Mouse (Mus musculus) limb, embryonic 14.5 days (tissue): ENCODE data around the gene Olfr228. TPM values are rescaled to one million over a fixed set of nuclear protein-coding genes. Genes with fewer than 3 reads are reported as not detected.
"Not testable (repeated sequence)": the region's sequence is repeated elsewhere in the genome, so short reads cannot be mapped to it uniquely, and the experiment has no call there.

ENCODE experiments used
- ATAC-seq: fragments of 200-750 bp; cut with Nextera tagmentation; 2 replicates; pipeline ENCODE4 v1.8.0; 2017; ENCODE audit warnings: low read depth, moderate number of reproducible peaks, moderate TSS enrichment; ENCODE audit not compliant: low FRiP score
- DNase-seq: peaks from one replicate; pipeline ENCODE4 v3.0.0-alpha.2; 2015; ENCODE audit warnings: low spot score
- H3K27ac ChIP-seq: fragments of 300-500 bp; sonication (generic); replicated peaks from 2 replicates; pipeline ENCODE4 v1.5.1; 2014; ENCODE audit warnings: low read depth, mild to moderate bottlenecking, low read length, moderate library complexity, mixed read lengths
- H3K27me3 ChIP-seq: fragments of 300-500 bp; sonication (generic); 2 replicates; pipeline ENCODE4 v1.6.1; 2014; ENCODE audit warnings: low read length, mixed read lengths; ENCODE audit not compliant: control insufficient read depth, insufficient read depth
- H3K36me3 ChIP-seq: fragments of 300-500 bp; sonication (generic); 2 replicates; pipeline ENCODE4 v1.6.1; 2014; ENCODE audit warnings: mild to moderate bottlenecking, low read length, moderate library complexity, mixed read lengths; ENCODE audit not compliant: control insufficient read depth, insufficient read depth
- H3K4me1 ChIP-seq: fragments of 300-500 bp; sonication (generic); 2 replicates; pipeline ENCODE4 v1.6.1; 2014; ENCODE audit warnings: antibody characterized with exemption, low read length, mixed read lengths; ENCODE audit not compliant: control insufficient read depth, insufficient read depth
- H3K4me2 ChIP-seq: fragments of 300-500 bp; sonication (generic); replicated peaks from 2 replicates; pipeline ENCODE4 v1.6.1; 2014; ENCODE audit warnings: low read depth, mild to moderate bottlenecking, low read length, moderate library complexity; ENCODE audit not compliant: severe bottlenecking
- H3K4me3 ChIP-seq: fragments of 300-500 bp; sonication (generic); replicated peaks from 2 replicates; pipeline ENCODE4 v1.5.1; 2014; ENCODE audit warnings: low read length
- H3K9ac ChIP-seq: fragments of 300-500 bp; sonication (generic); 2 replicates; pipeline ENCODE4 v1.6.1; 2014; ENCODE audit warnings: mild to moderate bottlenecking, low read depth, low read length, moderate library complexity; ENCODE audit not compliant: severe bottlenecking
- H3K9me3 ChIP-seq: fragments of 300-500 bp; sonication (generic); 2 replicates; pipeline ENCODE4 v1.6.1; 2016; ENCODE audit warnings: low read length; ENCODE audit not compliant: control insufficient read depth
- POLR2A ChIP-seq: fragments of 200-500 bp; IDR thresholded peaks from 2 replicates; pipeline ENCODE4 v1.8.0; 2012; ENCODE audit warnings: inconsistent platforms, mild to moderate bottlenecking, moderate library complexity, borderline replicate concordance; ENCODE audit not compliant: insufficient read depth, insufficient read length; ENCODE audit errors: extremely low read depth
- whole genome bisulfite sequencing: fragments of 180-500 bp; shearing (Covaris S2); extraction: QIAGEN DNeasy Blood & Tissue Kit; methylation state at CpG from one replicate; pipeline ENCODE4 v1.1.7; 2014; 5-methylcytosine and 5-hydroxymethylcytosine counted together
- polyA plus RNA-seq, 2 experiments: library from polyadenylated mRNA; depleted of rRNA in 1 of 2; stranded (reverse) in 1 of 2; unstranded in 1 of 2; fragments of >200 nt; fragmentation: Nextera tagmentation in 1 of 2; extraction: Ambion mirVana in 1 of 2; gene quantifications; 2 replicates each; pipeline versions ENCODE4 v1.2.1 to v1.2.3; 2012 to 2014

Olfr228 gene
- not detected in 2 replicates for polyA plus RNA-seq (2012; rRNA removed)
- not detected in 2 replicates for polyA plus RNA-seq (2014; fragmentation: Nextera tagmentation; extraction: Ambion mirVana)

DNA sequence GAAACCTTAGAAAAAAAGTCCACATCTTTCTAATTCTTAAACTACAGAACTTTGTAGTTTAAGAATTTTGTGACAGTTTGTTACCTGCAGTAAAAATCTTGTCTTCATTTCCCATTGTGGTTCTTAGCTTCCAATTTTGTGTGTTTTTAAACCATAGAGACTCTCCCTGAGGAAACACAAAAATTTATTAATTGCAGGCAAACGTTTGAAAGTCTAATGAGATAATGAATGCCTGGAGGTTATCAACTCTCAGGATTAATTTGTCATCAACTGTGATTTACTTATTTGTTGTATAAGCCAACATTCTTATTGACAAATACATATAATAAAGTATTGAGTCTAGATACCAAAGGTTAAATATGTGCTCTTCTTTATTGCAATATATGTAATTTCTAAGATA lies at the start of gene Olfr228:
Gene Olfr228 (minus strand): TSS at position 101 of the 400 bp plus-strand sequence.
- Histone ChIP-seq H3K9ac (no peak within 1 kb of the TSS), H3K27me3 (no peaks in the 10 kb centered on the region), H3K4me3 (no peak within 1 kb of the TSS), H3K36me3 (no peaks in the 10 kb centered on the region), H3K4me2 (no peak within 1 kb of the TSS), H3K9me3 (no peaks in the 10 kb centered on the region), H3K27ac (no peak within 1 kb of the TSS), H3K4me1 (no peaks in the 10 kb centered on the region)
- no peak for TF ChIP-seq POLR2A
- WGBS: 27% methylated on average over 1 of the region's 1 CpGs
- DNase-seq (no peak), ATAC-seq (no peak)

DNA sequence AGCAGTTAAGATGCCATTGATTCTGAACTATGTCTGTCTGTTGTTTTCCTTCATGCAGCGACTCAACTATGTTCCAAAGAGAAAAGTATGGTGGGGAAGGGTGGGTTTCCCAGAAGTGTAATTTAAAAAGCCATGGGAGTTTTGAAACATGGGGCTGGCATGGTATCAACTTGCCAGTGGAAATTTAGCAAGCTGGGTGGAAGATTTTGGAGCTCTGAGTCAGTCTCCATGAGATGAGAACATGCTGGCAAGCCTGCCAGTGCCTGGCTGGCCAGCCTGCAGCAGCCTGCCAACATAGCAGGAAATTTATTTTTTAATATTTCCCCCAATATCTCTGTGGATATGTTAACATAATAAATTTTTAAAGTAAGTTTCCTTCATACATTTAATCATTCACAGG lies 43.8 kb upstream of the Olfr228 start:
- no peak overlapping the region for H3K4me2 ChIP-seq
- 71% methylated on average over 1 of the region's 1 CpGs for WGBS
- no peaks in the 10 kb centered on the region for H3K27me3 ChIP-seq
- TF ChIP-seq POLR2A: no peak
- no peaks in the 10 kb centered on the region for H3K4me1 ChIP-seq
- no peak overlapping the region for H3K9ac ChIP-seq
- no peak overlapping the region for H3K4me3 ChIP-seq
- no peaks in the 10 kb centered on the region for H3K9me3 ChIP-seq
- DNase-seq (no peak), ATAC-seq (no peak)
- no peak overlapping the region for H3K27ac ChIP-seq
- no peaks in the 10 kb centered on the region for H3K36me3 ChIP-seq

DNA sequence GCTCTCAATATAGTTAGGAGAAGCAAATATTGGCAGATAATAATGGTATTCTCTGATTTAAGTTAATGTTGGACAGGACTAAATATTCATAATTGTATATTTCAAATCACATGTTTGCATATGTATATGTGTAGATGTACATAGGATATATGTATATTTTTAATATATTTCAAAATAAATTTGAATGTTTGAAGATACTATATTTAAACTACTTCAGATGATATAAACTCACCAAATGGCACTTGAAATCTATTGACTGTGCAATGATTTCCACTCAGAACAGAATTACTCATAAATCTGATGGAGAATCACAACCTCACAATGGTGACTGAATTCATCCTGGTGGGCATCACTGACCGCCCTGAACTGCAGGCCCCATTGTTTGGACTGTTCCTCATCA lies 21.0 kb upstream of the Olfr228 start, which contains the start of gene Olfr1076:
Gene Olfr1076 (plus strand): TSS at position 301 of the 400 bp plus-strand sequence.
- Histone ChIP-seq H3K4me1 (no peaks in the 10 kb centered on the region), H3K27me3 (no peaks in the 10 kb centered on the region), H3K9ac (no peak within 1 kb of the TSS), H3K27ac (no peak within 1 kb of the TSS), H3K9me3 (no peaks in the 10 kb centered on the region), H3K4me2 (no peak within 1 kb of the TSS), H3K36me3 (no peaks in the 10 kb centered on the region), H3K4me3 (no peak within 1 kb of the TSS)
- no peak for DNase-seq
- WGBS: 88% methylated on average over 1 of the region's 1 CpGs
- no peak for ATAC-seq
- TF ChIP-seq POLR2A: no peak

DNA sequence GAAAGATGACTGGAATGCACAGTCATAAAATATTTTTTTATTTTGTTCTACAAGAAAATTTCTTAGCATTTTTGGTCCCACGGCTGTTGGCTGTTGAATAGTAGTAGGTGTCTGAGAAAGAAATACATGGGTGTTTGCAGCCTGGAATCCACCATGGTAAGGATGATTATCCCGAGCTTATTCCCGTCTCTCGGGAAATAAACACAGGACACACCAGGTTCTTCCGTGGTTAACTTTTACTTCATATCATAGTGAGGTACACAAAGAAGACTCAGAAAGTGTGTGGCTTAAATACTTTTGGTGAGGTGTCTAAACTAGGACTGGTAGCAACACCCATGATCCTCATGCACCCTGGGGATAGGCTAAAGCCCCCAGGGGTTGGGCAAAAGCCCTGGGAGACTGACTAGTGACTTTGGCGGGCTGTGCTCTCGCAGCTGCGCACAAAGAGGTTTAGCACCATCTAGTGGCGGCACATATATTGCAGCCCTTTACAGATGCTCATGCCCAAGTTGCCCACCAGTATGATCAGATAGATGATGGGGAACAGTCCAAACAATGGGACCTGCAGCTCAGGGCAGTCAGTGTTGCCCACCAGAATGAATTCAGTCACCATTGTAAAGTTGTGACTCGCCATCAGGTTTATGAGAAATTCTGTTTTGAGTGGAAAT lies 22.6 kb downstream of the Olfr228 start:
- ATAC-seq: no peak
- H3K4me2 ChIP-seq: no peak overlapping the region

DNA sequence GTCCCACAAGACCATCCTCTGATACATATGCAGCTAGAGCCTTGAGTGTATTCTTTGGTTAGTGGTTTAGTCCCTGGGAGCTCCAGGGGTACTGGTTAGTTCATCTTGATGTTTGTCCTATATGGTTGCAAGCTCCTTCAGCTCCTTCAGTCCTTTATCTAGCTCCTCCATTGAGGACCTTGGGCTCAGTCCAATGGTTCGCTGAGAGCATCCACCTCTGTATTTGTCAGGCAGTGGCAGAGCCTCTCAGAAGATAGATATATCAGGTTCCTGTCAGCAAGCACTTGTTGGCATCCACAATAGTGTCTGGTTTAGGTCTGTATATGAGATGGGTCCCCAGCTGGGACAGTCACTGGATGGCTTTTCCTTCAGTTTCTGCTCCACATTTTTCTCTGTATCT lies 26.8 kb downstream of the Olfr228 start:
- H3K36me3 ChIP-seq: no peaks in the 10 kb centered on the region
- ATAC-seq (no peak), DNase-seq (no peak)
- H3K27me3 ChIP-seq: no peaks in the 10 kb centered on the region
- TF ChIP-seq POLR2A: no peak
- no peaks in the 10 kb centered on the region for H3K9me3 ChIP-seq
- no peak overlapping the region for H3K4me3 ChIP-seq
- no peaks in the 10 kb centered on the region for H3K4me1 ChIP-seq
- no peak overlapping the region for H3K27ac ChIP-seq
- H3K9ac ChIP-seq: no peak overlapping the region
- 87% methylated on average over 1 of the region's 1 CpGs for WGBS
- no peak overlapping the region for H3K4me2 ChIP-seq

More for the DNA sequence above, 22.6 kb downstream of the Olfr228 start:
- Histone ChIP-seq H3K36me3 (no peaks in the 10 kb centered on the region), H3K9me3 (no peaks in the 10 kb centered on the region), H3K27ac (no peak overlapping the region), H3K4me1 (no peaks in the 10 kb centered on the region), H3K27me3 (no peaks in the 10 kb centered on the region), H3K4me3 (no peak overlapping the region), H3K9ac (no peak overlapping the region)
- no peak for TF ChIP-seq POLR2A
- WGBS: 40% methylated on average over 10 of the region's 10 CpGs
- peak; percentile 52 for DNase-seq

DNA sequence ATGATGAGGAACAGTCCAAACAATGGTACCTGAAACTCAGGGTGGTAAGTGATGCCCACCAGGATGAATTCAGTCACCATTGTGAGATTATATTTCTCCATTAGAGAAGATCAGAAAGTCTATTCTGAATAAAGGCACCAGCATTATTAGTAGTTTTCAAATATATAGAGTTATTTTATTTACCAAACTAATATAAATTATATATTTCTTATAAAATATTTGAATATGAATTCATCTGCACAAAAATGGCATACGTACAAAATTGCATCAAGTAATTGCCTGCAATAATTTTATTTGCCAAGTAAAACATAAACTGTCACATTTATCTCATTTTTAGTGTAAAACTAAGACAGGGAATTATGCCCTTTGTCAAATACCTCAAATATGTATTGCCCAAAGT lies 31.0 kb downstream of the Olfr228 start, which contains the start of gene Olfr1066:
Gene Olfr1066 (minus strand): TSS at position 101 of the 400 bp plus-strand sequence.
- Histone ChIP-seq H3K9ac (no peak within 1 kb of the TSS), H3K4me2 (no peak within 1 kb of the TSS), H3K36me3 (no peaks in the 10 kb centered on the region), H3K9me3 (no peaks in the 10 kb centered on the region), H3K4me1 (no peaks in the 10 kb centered on the region), H3K27ac (no peak within 1 kb of the TSS), H3K27me3 (no peaks in the 10 kb centered on the region), H3K4me3 (no peak within 1 kb of the TSS)
- TF ChIP-seq POLR2A: no peak
- DNase-seq (no peak), ATAC-seq (no peak)
- WGBS: 78% methylated on average over 1 of the region's 1 CpGs

DNA sequence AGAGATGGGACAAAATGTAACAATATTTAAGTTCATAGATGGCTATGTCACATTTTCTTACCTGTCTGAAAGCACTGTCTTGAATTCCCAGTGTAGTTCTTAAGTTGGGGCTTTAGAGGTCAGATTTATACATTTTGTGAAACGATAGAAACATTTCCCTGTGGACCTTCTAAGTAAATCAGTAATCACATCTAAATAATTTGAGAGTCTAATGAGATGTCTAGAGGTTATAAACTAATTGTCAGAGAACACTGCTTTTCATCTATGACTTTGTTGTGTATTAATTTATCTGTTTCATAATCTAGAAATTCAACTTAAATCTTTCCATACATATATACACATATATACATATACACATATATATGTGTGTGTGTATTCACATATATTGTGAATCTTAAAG lies 36.7 kb downstream of the Olfr228 start, which contains the start of gene Olfr1065:
Gene Olfr1065 (minus strand): TSS at position 101 of the 400 bp plus-strand sequence.
- no CpG with 5 or more reads among the region's 1 CpGs for WGBS
- not testable (repeated sequence) for ATAC-seq, H3K36me3 ChIP-seq

DNA sequence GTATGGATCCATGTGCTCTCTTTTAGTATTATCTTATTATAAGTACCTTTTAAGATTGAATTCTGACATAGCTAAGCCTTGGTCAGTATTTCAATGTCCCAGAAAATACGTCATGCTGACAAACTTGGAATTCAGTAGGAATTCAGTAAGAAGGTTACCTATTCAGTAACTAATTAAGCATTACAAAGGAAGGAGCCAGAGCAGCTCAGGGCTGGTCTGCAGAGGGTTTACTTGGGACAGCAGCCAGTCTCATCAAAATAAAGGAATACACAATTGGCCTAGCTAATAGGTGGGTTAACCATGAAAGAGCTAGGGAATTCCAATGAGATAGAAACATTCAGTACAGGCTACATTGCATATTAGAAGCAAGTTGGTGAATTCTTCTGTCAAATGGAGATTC lies 45.1 kb downstream of the Olfr228 start:
- 79% methylated on average over 1 of the region's 1 CpGs for WGBS
- H3K9ac ChIP-seq, H3K4me1 ChIP-seq, H3K4me3 ChIP-seq, H3K36me3 ChIP-seq, DNase-seq, H3K9me3 ChIP-seq, H3K27ac ChIP-seq, H3K4me2 ChIP-seq, H3K27me3 ChIP-seq, ATAC-seq: not testable (repeated sequence)

More for the DNA sequence above, 36.7 kb downstream of the Olfr228 start, which contains the start of gene Olfr1065:
- H3K4me1 ChIP-seq, H3K9me3 ChIP-seq, H3K27me3 ChIP-seq, H3K9ac ChIP-seq, H3K4me3 ChIP-seq, H3K4me2 ChIP-seq, DNase-seq, H3K27ac ChIP-seq: not testable (repeated sequence)
